In genomic region chr19:30166801-30167505, GRCm38 (mm10) we compare ENCODE assay signal across 25 mouse cellular contexts. TPM values are rescaled to one million over a fixed set of nuclear protein-coding genes. Genes with fewer than 3 reads are reported as not detected.
DNase-seq lines count a peak whose midpoint lies in the region; ATAC-seq and TF ChIP-seq lines count a peak whose summit lies in the region.
"Had no signal": no experiment of that assay in that cellular context is flagged by ENCODE, and none has a peak within 500 bp of the region (broad histone marks: within the 10 kb centered on the region; RNA-seq: fewer than 3 reads in every experiment).

No protein-coding gene starts in this region.

- H3K27ac ChIP-seq in cerebellum, adult 2 months (ENCODE audit: insufficient read depth, low read length): 0 out of 2 replicates have a peak overlapping the region, but pooled peaks have one; percentile 21
- no peak overlapping the region for H3K27ac ChIP-seq in layer of hippocampus, adult 2 months
- H3K27ac ChIP-seq: embryonic facial prominence, embryonic 15.5 days; hindbrain, embryonic 10.5 days; intestine, embryonic 15.5 days; limb, embryonic 13.5 days; midbrain, embryonic 15.5 days; neural tube, embryonic 12.5 days had no signal

- 0 out of 2 replicates have a peak, but pooled peaks cover 2% of the 10 kb centered on the region for H3K4me1 ChIP-seq in cerebellum, adult 2 months (ENCODE audit: control insufficient read depth, insufficient read depth, low read length)
- H3K4me1 ChIP-seq: embryonic facial prominence, embryonic 15.5 days; intestine, embryonic 15.5 days; limb, embryonic 13.5 days; midbrain, embryonic 15.5 days; neural tube, embryonic 12.5 days had no signal

- no peak overlapping the region for H3K4me3 ChIP-seq in cerebellum, adult 2 months (replicated peaks; ENCODE audit: insufficient read depth, low read depth, low read length)
- H3K4me3 ChIP-seq in layer of hippocampus, adult 2 months: no peak overlapping the region
- H3K4me3 ChIP-seq: embryonic facial prominence, embryonic 15.5 days; hindbrain, embryonic 10.5 days; intestine, embryonic 15.5 days; limb, embryonic 13.5 days; midbrain, embryonic 15.5 days; neural tube, embryonic 12.5 days had no signal

- no peak for DNase-seq in cerebellum, adult 2 months
- no peak for DNase-seq in cerebellum, adult 11 months
- DNase-seq in layer of hippocampus, adult 2 months (ENCODE audit: low spot score in 2 of 2): no peak
- no peak for DNase-seq in layer of hippocampus, adult 9-11 months
- DNase-seq in R1 (ENCODE audit: low read depth, low spot score): peak; percentile 61
- DNase-seq in kidney, postnatal 36 days: peak; percentile 80 to 87
- DNase-seq: adrenal gland, postnatal 14 days; cerebellum, adult 9-11 months; gastrocnemius, postnatal 10 days; lung, postnatal 4 days; right cerebral cortex, postnatal 25 days; thymus, adult 18-20 months; thymus, postnatal 36 days had no signal

- ATAC-seq in megakaryocyte-erythroid progenitor cell, adult 5-6 weeks (replicated peaks; ENCODE audit: low FRiP score, low TSS enrichment, poor library complexity, severe bottlenecking): no peak
- ATAC-seq: forebrain, embryonic 14.5 days; hindbrain, embryonic 16.5 days; intestine, embryonic 15.5 days; midbrain, embryonic 15.5 days had no signal

- WGBS in cerebellum, adult 2 months: 90% methylated on average over 20 of the region's 20 CpGs

- H3K27me3 ChIP-seq in cerebellum, adult 2 months (ENCODE audit: control insufficient read depth, insufficient read depth, low read length): peaks cover 1% of the 10 kb centered on the region; the same call in 1 of the 2 replicates
- H3K27me3 ChIP-seq: embryonic facial prominence, embryonic 15.5 days; intestine, embryonic 15.5 days; limb, embryonic 13.5 days; midbrain, embryonic 15.5 days; neural tube, embryonic 12.5 days had no signal

- no peak for TF ChIP-seq POLR2A in cerebellum, adult 2 months (IDR thresholded peaks at IDR 0.05; ENCODE audit: borderline replicate concordance, insufficient read depth, low read length)

- TF ChIP-seq CTCF in cerebellum, adult 2 months (IDR thresholded peaks at IDR 0.05; ENCODE audit: borderline replicate concordance, insufficient read depth, low read depth, low read length): no peak
- peak; percentile 21 for TF ChIP-seq CTCF in layer of hippocampus, adult 2 months (conservative IDR thresholded peaks at IDR 0.05)

RNA-seq across cellular contexts. Expression of gene Gldc, which starts 8.3 kb away (rescaled TPM):
- 14.9 and 17.7 TPM in 2 replicates for polyA plus RNA-seq in cerebellum, adult 2 months (2012; rRNA removed)
- 10 to 100 TPM; 35.9 to 37.1 TPM for total RNA-seq in layer of hippocampus, adult 2 months (2021)
- not detected in 2 replicates for total RNA-seq in megakaryocyte-erythroid progenitor cell, adult 5-6 weeks (2014; fragmentation: Nextera tagmentation)
- not detected in 2 replicates for total RNA-seq in megakaryocyte-erythroid progenitor cell, adult 5-6 weeks (2017)
- total RNA-seq: granulocyte monocyte progenitor cell, adult 5-6 weeks had no signal
- polyA plus RNA-seq: G1E; spleen, adult 2 months had no signal

Comparison
In these comparisons a context has a peak if more than half of its experiments do, and no peak if none do; other contexts are left out.
1. DNase-seq: peak in R1 (single experiment) and kidney, postnatal 36 days (2 of 2); none in cerebellum, adult 2 months (0 of 2), cerebellum, adult 11 months (single experiment), layer of hippocampus, adult 2 months (0 of 2) and layer of hippocampus, adult 9-11 months (single experiment).
2. RNA of gene Gldc, which starts 8.3 kb away (total RNA-seq): 35.9 to 37.1 TPM in layer of hippocampus, adult 2 months; not detected in megakaryocyte-erythroid progenitor cell, adult 5-6 weeks; every median in the first group is over 10 times any median in the second.